Mouse (Mus musculus) kidney, adult 2 months (tissue): ENCODE results near the gene Ap1b1.

Experiments
- CTCF ChIP-seq: fragments of 200-500 bp; conservative IDR thresholded peaks from 2 replicates; pipeline ENCODE4 v1.5.1; 2011; ENCODE audit warnings: low read depth, mild to moderate bottlenecking, control low read depth, low read length, moderate library complexity, mixed read lengths; ENCODE audit not compliant: insufficient read depth, insufficient read length
- POLR2A ChIP-seq: fragments of 200-500 bp; IDR thresholded peaks from one replicate; pipeline ENCODE4 v1.6.1; 2011; ENCODE audit warnings: low read depth, low read length, control low read depth

- TF ChIP-seq POLR2A, result no peak
- no peak for TF ChIP-seq CTCF
Observed at GRCm38 (mm10) chr11:5054874-5055273, 68.2 kb downstream of the Ap1b1 start.
